Mouse (Mus musculus): Measurements from ENCODE around the gene Prkag2.

Prkag2 gene

DNA sequence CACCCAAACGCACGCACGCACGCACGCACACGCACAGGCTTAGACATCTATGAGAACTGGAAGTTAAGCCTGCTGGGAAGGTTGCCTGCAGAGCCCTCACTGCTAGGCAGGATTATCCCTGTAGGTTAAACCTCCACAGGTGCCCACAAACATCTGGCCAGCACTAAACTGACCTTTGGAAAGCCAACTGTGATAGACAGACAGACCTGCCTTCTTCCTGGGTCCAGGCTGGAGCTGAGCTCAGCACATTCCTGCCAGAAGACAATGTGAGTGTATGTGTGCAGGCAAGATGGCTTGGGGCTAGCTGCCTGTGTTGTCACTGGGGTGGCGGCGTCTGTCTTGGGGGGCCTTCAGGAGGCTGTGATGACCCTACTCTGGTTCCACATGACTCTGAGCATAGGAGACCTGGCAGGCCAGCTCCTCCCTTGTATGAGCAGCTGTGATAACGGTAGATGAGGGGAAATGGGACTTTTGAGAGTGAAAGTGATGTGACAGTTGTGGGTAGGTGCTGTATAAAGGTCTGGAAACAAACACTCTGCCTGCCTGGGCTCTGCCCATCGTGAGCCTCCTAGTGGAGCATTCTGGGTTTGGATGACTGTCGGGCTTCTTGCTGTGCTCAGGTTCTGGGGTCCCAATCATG lies 131.1 kb downstream of the Prkag2 start:
- peak; percentile 36 for DNase-seq (ENCODE audit: low read depth, low spot score)

DNA sequence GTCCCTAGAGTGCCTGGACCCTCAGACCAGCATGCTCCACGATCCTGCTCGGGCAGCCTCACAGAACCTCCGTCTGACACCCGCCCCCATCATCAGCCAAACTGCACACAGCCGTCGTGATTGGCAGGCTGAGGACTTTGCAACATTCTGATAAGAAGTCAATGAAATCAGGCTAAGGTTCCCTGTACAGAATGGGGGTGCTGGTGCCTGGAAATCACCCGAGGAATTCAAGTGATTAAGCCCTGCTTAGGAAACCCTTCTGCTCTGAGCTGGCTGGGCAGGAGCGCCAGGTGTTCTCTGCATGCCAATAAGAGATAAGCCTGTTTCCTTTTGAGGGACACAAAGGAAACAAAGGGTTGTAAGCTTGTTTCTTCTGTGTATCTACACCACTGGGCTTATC lies 131.7 kb downstream of the Prkag2 start:
- no peak for DNase-seq (ENCODE audit: low read depth, low spot score)

GRCm38 (mm10) chr5:24967898-24968535 lies 132.4 kb downstream of the Prkag2 start:
- no peak for DNase-seq (ENCODE audit: low read depth, low spot score)

GRCm38 (mm10) chr5:24963776-24964175 lies 136.7 kb downstream of the Prkag2 start:
- DNase-seq (ENCODE audit: low read depth, low spot score) = no peak

DNA sequence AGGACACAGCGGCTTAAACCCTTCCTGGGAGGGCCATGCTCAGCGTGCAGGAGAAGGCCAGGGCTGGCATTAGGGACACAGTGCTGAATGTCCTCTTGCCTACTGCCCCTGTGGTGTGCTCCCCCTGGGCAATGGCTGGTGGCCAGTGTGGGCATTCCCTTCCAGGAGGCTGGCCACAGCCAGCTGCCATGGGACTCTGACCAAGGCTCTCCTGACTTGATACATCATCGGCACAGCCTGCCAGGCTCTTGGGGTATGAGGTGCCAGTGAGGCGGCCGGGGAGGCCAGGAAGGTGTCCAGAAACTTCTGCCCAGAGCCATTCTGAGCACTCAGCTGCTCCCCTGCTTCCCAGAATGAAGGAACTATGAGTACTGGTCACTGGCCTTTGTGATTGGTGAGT lies 139.7 kb downstream of the Prkag2 start:
- no peak for DNase-seq (ENCODE audit: low read depth, low spot score)

- DNase-seq (ENCODE audit: low read depth, low spot score) = no peak
Observed at GRCm38 (mm10) chr5:24959758-24960157, 140.7 kb downstream of the Prkag2 start.

GRCm38 (mm10) chr5:24958596-24958995 lies 141.8 kb downstream of the Prkag2 start:
- DNase-seq (ENCODE audit: low read depth, low spot score) = no peak

DNA sequence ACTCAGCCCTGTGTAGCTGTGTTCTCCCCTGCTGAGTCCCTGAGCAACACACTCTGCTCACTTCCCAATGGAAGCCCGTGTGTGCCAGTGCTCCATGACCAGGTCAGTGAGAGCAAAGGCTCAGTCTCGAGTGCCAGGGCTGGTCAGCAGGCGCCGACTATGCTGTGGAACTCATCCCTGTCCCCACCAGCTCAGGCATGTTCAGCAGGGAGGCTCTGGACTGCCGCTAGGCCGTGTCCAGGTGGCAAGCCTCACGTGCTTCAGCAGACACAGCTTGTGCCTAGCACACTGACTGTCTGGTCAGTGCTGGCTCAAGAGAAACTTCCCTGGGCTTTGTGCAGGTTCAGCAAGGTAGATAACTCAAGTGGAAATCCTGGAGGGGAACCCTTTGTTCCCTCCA lies 143.6 kb downstream of the Prkag2 start:
- no peak for DNase-seq (ENCODE audit: low read depth, low spot score)

GRCm38 (mm10) chr5:24952842-24953741 lies 147.3 kb downstream of the Prkag2 start:
- no peak for DNase-seq (ENCODE audit: low read depth, low spot score)

DNA sequence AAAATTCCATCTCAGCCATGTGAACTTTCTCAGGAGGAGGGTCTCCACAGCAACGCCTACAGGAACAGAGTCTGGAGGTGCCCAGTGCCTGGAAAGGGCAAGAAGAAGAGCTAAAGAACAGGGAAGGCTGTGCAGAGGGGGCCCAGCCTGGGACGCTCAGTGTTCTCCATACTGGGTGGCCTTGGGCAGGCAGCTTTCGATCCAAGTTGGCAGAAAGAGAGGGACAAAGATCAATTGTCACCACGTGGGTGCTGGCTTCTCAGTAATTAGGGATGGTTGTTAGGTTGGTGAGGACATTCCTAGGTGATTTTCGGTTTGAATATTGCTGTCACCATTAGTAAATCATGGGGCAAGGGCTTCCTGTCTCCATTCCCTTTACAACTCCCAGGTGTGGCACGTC lies 148.2 kb downstream of the Prkag2 start:
- no peak for DNase-seq (ENCODE audit: low read depth, low spot score)

GRCm38 (mm10) chr5:24950891-24951574 lies 149.4 kb downstream of the Prkag2 start:
- no peak for DNase-seq (ENCODE audit: low read depth, low spot score)

GRCm38 (mm10) chr5:24950039-24950438 lies 150.4 kb downstream of the Prkag2 start:
- no peak for DNase-seq (ENCODE audit: low read depth, low spot score)

GRCm38 (mm10) chr5:24938046-24938822 lies 162.2 kb downstream of the Prkag2 start:
- DNase-seq (ENCODE audit: low read depth, low spot score) = no peak

- no peak for DNase-seq (ENCODE audit: low read depth, low spot score)
Observed at GRCm38 (mm10) chr5:24936451-24936850, 164.0 kb downstream of the Prkag2 start.

GRCm38 (mm10) chr5:24935446-24935845 lies 165.0 kb downstream of the Prkag2 start:
- DNase-seq (ENCODE audit: low read depth, low spot score) = no peak

- DNase-seq (ENCODE audit: low read depth, low spot score) = no peak
Observed at GRCm38 (mm10) chr5:24933760-24934159, 166.7 kb downstream of the Prkag2 start.

GRCm38 (mm10) chr5:24931578-24932185 lies 168.8 kb downstream of the Prkag2 start:
- no peak for DNase-seq (ENCODE audit: low read depth, low spot score)

DNA sequence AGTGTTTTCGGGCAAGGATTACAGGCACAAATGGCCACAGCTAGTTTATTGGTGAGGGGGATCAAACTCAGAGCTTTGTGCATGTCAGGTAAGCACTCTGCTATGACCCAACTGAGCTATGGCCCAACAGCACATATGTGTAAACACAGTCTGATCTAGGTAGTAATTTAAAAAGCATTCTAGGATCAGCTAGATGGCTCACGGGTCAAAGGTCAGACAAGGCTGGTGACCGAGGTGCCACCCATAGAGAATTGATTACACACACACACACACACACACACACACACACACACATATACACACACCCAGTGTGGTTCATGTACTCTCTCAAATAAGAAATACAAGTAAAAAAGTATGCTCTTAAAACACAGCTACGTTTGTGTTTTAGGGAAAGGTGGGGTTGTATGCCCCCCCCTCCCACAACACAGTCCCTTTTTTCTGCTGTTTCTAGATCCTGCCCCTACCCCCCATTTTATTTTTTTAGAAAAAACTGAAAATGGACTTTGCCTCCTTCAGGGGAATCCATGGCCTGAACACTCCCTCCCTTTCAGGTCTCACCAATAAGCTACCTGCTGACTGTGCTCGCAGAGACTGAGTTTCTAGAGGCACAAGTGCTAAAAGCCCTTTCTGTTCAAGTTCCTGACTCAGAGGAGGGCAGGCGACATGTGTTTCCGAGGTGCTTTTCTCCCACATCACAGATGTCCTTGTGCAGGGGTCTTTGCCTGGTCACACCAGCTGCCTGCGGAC lies 169.4 kb downstream of the Prkag2 start:
- DNase-seq (ENCODE audit: low read depth, low spot score) = no peak

DNA sequence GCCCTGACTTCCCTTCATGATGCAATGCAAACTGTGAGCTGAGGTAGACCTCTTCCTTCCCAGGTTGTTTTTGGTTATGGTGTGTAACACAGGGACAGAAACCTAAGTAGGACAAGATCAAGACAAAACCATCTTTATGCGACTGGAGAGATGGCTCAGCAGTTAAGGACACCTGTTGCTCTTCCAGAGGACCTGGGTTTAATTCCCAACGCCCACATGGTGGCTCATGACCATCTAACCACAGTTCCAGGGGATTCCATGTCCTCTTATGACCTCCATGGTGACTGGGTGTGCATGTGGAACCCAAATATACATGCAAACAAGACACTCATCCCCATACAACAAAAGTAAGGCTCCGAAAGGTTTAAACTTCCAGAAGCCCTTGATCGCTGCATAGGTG lies 171.6 kb downstream of the Prkag2 start:
- no peak for DNase-seq (ENCODE audit: low read depth, low spot score)

- DNase-seq (ENCODE audit: low read depth, low spot score) = no peak
Observed at GRCm38 (mm10) chr5:24927706-24928105, 172.7 kb downstream of the Prkag2 start.
